Mouse (Mus musculus) E14TG2a.4 (cell line): ENCODE results near the gene Gm12166.

Experiments
- CTCF ChIP-seq: conservative IDR thresholded peaks from 2 replicates; pipeline ENCODE4 v1.5.1; 2014; ENCODE audit warnings: low read length
- POU5F1 ChIP-seq: IDR thresholded peaks from 2 replicates; pipeline ENCODE4 v1.6.1; 2014; ENCODE audit warnings: low read length, borderline replicate concordance

GRCm38 (mm10) chr11:46065201-46066011, 13.3 kb upstream of the Gm12166 start:
- TF ChIP-seq CTCF (no peak), POU5F1 (no peak)
